Mouse (Mus musculus) left cerebral cortex, postnatal 10 days (tissue): ENCODE results near the gene Zfp87. TPM values are rescaled to one million over a fixed set of nuclear protein-coding genes. Genes with fewer than 3 reads are reported as not detected.
A peak's percentile ranks its signal among the peaks of the same experiment; 100 is the strongest.

Experiments
- DNase-seq, 2 experiments: peaks; one replicate each; pipeline ENCODE4 v3.0.0; 2021 to 2022; ENCODE audit warnings: low spot score in 2 of 2, mixed read lengths in 1 of 2; ENCODE audit errors: extremely low spot score in 1 of 2
- intact Hi-C: fragments of 180-260 bp; cut with DNase I; formaldehyde crosslinking; loops from one replicate; pipeline ENCODE4 v1.15.1; 2025
- total RNA-seq, 2 experiments: library from RNA; stranded (reverse); gene quantifications; 2 replicates each; pipeline ENCODE4 v1.2.3; 2021

Zfp87 gene
- 10 to 100 TPM; 25.1 to 28.4 TPM for total RNA-seq

DNA sequence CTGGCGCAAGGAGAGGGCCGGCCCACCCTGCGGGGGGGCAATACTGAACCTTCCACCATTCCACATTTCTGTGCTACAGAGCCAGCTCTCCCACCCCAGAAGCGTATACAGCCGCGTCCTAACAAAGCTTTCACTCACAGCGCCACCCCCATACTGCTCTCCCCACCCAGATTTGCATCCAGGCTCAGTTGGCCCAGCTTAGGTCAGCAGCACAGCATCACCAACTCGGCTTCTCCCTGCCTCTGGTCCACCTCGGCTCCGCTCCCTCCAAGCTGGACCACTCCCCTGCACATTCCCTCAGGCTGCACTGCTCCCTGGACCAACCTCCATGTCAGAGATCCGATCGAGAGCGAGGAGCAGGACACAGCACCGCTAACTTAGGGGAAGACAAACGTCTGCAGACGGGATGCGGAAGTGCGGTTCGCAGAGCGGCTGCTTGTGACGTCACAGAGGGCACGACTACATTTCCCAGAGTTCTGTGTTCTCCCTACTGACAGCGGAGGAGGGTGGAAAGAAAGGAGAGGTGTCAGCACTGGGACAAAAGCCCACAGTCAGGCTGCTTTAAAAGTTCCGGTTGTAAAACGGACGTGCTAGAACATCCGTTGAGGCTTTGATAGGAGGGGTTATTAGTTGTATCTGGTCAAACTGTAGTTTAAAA lies at the start of gene Zfp87, which contains the start of gene Gm26965:
Zfp87 (minus strand) TSS at position 425 of the 658 bp plus-strand sequence.
Gm26965 (minus strand) TSS at position 399 of the 658 bp plus-strand sequence.
- intact Hi-C loops, result no loop called here
- peak; percentile 92 to 94 for DNase-seq

GRCm38 (mm10) chr13:67572591-67573189 lies 46.7 kb upstream of the Zfp87 start:
- intact Hi-C loops, result no loop called here
- DNase-seq, result no peak

- intact Hi-C loops, result no loop called here
- DNase-seq, result no peak
Measured at GRCm38 (mm10) chr13:67553730-67554129, 27.8 kb upstream of the Zfp87 start, which contains the start of gene Zfp748. Gene Zfp748, minus strand, starts transcription at chr13:67553830.

DNA sequence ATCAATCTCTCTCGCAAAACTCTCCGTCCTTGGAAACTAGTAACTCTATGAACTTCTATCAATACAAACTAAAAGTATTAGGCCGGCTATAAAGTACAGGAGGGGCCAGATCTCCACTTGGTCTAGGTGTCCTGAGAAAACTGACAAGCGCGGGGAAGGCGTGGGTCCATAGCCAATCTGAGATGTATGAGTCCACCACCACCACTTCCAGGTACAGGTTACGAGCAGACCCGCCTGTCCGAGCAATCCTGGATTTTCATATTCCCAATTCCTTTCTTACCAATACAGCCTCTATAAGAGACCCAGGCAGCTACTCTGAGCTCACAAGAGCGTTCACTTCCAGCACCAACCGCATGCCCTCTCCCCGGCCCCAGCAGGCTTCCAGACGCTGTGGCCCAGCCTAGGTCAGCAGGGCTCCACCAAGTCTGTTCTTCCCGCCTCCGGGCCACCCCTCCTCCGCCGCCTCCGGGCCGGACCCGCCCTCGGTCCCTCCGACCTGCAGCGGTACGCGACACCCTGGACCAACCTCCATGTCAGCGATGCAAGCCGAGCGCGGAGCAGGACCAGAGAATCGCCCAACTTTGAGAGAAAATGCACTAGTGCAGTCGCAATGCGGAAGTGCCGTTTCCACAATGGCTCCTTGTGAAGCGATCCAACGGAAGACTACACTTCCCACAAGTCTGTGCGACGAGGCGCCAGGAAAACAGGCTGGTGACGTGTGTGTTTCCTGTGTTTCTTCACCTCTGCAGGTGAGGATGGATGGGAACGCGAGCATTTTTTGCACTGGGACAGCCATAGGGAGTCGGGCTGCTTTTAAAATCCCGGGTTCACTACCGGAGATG lies 26.7 kb upstream of the Zfp87 start:
- intact Hi-C loops, result no loop called here

DNA sequence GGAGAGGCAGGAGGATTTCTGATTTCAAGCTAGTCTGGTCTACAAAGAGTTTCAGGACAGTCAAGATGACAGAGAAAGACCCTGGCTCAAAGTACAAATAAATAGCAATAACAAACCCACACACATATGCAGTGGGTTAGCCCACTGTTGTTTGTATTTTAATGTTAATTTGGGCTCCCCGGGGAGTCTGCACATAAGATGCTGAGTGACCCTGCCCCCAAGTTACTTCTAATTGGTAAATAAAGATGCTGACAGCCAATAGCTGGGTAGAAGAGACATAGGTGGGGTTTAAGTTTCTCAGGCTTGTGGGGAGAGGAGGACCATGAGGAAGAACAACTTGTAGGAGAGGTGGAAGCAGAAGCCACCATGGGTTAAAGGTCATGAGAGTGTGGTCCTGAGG lies 20.0 kb upstream of the Zfp87 start:
- no peak for DNase-seq
- intact Hi-C loops, result no loop called here

More for the DNA sequence above, 26.7 kb upstream of the Zfp87 start:
- DNase-seq, result peak; percentile 86 to 88

DNA sequence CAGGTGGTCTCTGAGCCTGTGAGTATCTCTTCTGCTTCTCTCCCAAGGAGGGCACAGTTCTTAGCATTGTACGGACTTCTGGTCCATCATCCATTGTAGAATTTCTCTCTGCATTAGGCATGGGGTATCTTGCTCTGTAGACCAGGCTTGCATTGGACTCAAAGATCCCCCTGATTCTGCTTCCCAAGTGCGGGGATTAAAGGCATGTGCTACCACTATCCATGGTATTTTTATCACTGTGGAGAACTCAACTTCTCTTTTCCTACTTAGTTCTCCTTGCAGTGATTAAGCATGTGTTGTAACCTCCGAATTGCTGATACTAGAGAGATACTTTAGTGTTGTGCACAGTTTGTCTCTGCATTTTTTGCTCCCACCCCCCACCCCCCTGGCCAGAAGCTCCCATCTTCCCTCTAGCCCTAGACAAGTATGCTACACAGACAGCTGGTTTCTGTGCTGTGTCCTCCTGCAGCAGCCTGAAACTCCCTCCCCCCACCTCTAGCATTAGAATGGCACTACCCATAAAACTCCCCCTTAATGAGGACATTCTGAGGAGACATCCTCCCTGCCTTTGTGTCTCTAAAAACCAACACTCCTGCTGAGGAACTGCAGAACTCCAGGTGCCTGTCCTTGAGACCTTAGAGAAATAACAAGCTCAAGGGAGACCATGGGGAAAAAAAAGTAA lies 1.2 kb upstream of the Zfp87 start:
- no peak for DNase-seq
- intact Hi-C loops, result no loop called here

- intact Hi-C loops, result no loop called here
- no peak for DNase-seq
Measured at GRCm38 (mm10) chr13:67500908-67501307, 25.1 kb downstream of the Zfp87 start.

DNA sequence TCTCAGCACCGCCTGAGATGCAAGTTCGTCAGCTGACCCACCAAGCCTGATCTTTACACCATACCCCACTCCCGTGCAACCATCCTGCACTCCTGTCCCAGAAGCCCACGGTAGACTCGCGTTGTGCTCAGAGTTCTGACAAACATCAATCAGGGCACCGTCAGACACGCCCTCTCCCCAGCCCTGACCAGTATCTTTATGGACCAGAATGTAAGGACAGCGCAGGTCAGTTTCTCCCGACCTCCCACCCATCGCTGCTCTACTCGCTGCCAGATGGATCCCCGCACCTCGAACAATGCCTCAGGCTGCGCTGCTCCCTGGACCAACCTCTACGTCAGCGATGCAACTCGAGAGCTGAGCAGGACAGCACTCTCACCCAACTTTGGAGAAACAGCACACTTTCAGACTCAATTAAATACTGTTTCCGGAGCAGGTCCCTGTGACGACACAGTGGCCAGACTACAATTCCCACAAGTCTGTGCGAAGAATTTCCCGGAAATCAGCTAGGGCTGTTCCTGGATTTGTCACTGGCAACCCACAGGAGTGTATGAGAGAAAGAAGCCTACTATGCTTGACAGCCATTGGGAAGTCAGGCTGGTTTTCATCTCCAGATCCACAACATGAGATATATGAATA lies 25.8 kb downstream of the Zfp87 start, which contains the start of gene Zfp58:
Zfp58 (minus strand) TSS at position 472 of the 636 bp plus-strand sequence.
- DNase-seq, result peak; percentile 79 to 89
- intact Hi-C loops, result no loop called here

DNA sequence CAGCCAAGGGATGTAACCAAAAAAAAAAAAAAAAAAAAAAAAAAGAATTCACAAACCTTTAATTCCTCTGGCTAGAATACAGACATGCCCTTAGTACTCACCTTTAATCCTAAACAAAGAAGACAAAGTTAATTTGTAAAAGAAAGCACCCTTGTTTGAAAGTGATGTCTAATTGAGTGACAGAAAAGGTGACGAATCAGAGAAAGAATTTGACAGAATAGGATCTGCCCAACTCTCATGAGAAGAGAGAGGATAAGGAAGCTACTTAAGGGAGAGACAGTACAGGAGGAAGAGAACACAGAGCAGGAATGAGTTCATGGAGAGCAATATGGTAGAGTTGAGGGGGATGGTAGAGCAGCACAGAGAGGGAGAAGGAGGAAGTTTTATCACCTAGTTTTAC lies 30.3 kb downstream of the Zfp87 start:
- intact Hi-C loops, result no loop called here
- no peak for DNase-seq

DNA sequence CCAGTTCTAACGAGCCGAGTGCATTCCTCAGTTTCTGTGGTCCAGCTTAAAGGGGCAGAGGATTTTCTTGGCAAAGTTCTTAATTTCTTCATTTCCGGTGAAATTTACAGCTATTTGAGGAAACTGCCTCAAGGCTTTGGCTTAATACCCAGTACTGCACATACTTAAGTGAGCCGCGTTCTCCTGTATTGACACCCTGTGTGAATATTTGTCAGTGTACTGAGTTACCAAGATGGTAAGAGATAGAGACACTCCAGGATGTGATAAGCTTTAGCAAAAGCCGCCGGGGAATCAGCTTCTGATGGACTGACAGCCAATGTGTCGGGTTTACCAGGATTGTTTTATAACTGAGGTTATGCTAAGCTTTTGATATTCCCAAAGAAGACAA lies 41.6 kb downstream of the Zfp87 start:
- intact Hi-C loops, result no loop called here
- no peak for DNase-seq

DNA sequence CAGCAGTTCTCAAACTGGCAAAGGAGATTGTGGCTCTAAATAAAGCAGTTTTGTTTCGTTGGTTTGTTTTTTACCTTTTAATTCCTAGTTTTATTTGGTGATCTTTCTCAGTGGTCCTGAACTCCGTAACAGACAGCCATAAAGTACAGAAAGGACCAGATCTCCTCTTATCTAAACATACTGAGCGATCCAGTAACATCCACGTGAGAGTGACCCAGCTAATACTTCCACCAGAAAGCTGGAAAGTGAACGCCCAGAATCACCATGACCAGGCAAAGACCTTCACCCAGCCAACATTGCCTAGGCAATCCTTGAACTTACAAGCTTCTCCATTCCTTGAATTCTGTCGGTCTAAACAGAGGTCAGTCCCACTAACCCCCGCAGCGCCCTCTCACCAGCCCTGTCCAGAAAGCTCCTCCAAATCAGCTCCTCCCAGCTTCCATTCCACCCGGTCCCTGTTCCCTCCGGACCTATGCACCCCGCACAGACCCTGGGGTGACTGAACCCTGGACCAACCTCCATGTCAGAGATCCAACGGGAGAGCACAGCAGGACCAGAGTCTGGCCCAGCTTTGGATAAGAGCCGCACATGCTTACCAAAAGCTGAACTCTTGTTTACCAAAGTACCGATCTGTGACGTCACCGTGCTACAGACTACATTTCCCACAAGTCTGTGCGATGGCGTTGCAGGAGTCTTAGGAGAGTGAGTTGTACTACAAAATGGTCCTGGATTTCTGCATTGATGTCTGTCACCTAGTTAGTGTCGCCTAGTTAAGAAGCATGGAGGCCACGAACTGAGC lies 42.2 kb downstream of the Zfp87 start, which contains the start of gene Zfp874b:
Zfp874b (minus strand) TSS at position 634 of the 799 bp plus-strand sequence.
- peak; percentile 85 to 86 for DNase-seq
- intact Hi-C loops, result no loop called here

DNA sequence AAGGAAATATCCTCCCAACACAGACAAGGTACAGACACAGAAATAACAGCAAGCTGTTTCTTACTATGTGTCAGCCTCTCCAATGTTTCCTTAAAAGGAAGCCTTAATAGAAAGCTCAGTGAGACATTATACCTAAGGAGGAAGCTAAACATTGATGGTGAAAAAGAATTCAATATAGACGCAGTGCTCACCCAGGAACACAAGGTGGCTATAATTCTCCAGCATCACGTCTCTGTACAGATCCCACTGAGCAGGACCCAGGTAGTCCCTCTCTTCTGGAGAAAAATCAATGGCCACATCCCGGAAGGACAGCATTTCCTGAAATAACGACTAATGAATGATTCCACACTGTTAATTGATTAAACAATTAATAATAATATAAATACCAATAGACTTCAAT lies 44.4 kb downstream of the Zfp87 start:
- intact Hi-C loops, result no loop called here

GRCm38 (mm10) chr13:67469274-67469673 lies 56.7 kb downstream of the Zfp87 start:
- no peak for DNase-seq
- intact Hi-C loops, result no loop called here

More for the DNA sequence above, 44.4 kb downstream of the Zfp87 start:
- DNase-seq, result no peak

Other genes with a start within 250 kb of the Zfp87 start
- gene Zfp458, start 247.7 kb downstream of the Zfp87 start, total RNA-seq, result 10 to 100 TPM; 19.8 to 20.5 TPM
- 1 to 10 TPM; 3.2 to 3.6 TPM for gene Zfp457, start 219.7 kb downstream of the Zfp87 start, total RNA-seq
- gene Zfp595, start 193.6 kb downstream of the Zfp87 start, total RNA-seq, result 1 to 10 TPM; 2.3 to 2.5 TPM
- gene Gm28044, start 165.6 kb downstream of the Zfp87 start, total RNA-seq, result not detected
- under 1 TPM; 0.63 to 0.64 TPM for gene Zfp953, start 165.6 kb downstream of the Zfp87 start, total RNA-seq
- not detected for gene Gm28041, start 150.4 kb downstream of the Zfp87 start, total RNA-seq
- gene Zfp456, start 150.4 kb downstream of the Zfp87 start, total RNA-seq, result under 1 TPM; 0.67 to 0.69 TPM
- 1 to 10 TPM; 1.7 to 2.1 TPM for gene Zfp429, start 126.4 kb downstream of the Zfp87 start, total RNA-seq
- 1 to 10 TPM; 3.1 to 5.3 TPM for gene Zfp459, start 104.8 kb downstream of the Zfp87 start, total RNA-seq
- gene Zfp874a, start 74.6 kb downstream of the Zfp87 start, total RNA-seq, result 10 to 100 TPM in 1 of 2 experiments, 1 to 10 TPM in 1; 9.9 to 12.4 TPM
- gene Zfp874b, start 41.9 kb downstream of the Zfp87 start, total RNA-seq, result 10 to 100 TPM; 14.2 to 15.1 TPM
- 1 to 10 TPM; 5.7 to 7.0 TPM for gene Zfp58, start 25.6 kb downstream of the Zfp87 start, total RNA-seq
- gene Gm26965, start within 50 bp of the Zfp87 start, total RNA-seq, result not detected
- 1 to 10 TPM; 9.5 to 9.6 TPM for gene Zfp748, start 27.7 kb upstream of the Zfp87 start, total RNA-seq
- gene Zfp729b, start 83.5 kb upstream of the Zfp87 start, total RNA-seq, result 10 to 100 TPM in 1 of 2 experiments, 1 to 10 TPM in 1; 8.9 to 10.1 TPM
- gene Gm49345, start 111.6 kb upstream of the Zfp87 start, total RNA-seq, result 1 to 10 TPM in 1 of 2 experiments, under 1 TPM in 1; 0.71 to 1.2 TPM
- gene Zfp729a, start 111.6 kb upstream of the Zfp87 start, total RNA-seq, result 1 to 10 TPM; 7.7 to 7.9 TPM
- 10 to 100 TPM; 21.0 to 21.8 TPM for gene Zfp738, start 160.9 kb upstream of the Zfp87 start, total RNA-seq
- 10 to 100 TPM; 12.7 to 16.3 TPM for gene Zfp65, start 203.0 kb upstream of the Zfp87 start, total RNA-seq
- 1 to 10 TPM; 5.8 to 6.5 TPM for gene Zfp85, start 229.1 kb upstream of the Zfp87 start, total RNA-seq